Mouse (Mus musculus) stomach, embryonic 14.5 days (tissue): Measurements from ENCODE around the gene Fam160a1. TPM values are rescaled to one million over a fixed set of nuclear protein-coding genes. Genes with fewer than 3 reads are reported as not detected.

Experiments used
- ATAC-seq: fragments of 200-750 bp; cut with Nextera tagmentation; 2 replicates; pipeline ENCODE4 v1.8.0; 2017; ENCODE audit warnings: low read depth, moderate TSS enrichment; ENCODE audit not compliant: insufficient number of reproducible peaks, insufficient read depth, low FRiP score
- H3K27ac ChIP-seq: fragments of 300-500 bp; sonication (generic); 2 replicates; pipeline ENCODE4 v1.5.1; 2014; ENCODE audit warnings: mild to moderate bottlenecking, low read length, moderate library complexity, mixed read lengths
- H3K27me3 ChIP-seq: fragments of 300-500 bp; sonication (generic); 2 replicates; pipeline ENCODE4 v1.6.1; 2014; ENCODE audit warnings: low read length, control low read depth, mixed read lengths; ENCODE audit not compliant: control insufficient read depth, insufficient read depth
- H3K36me3 ChIP-seq: fragments of 300-500 bp; sonication (generic); 2 replicates; pipeline ENCODE4 v1.6.1; 2014; ENCODE audit warnings: mild to moderate bottlenecking, control low read depth, low read length, moderate library complexity, mixed read lengths; ENCODE audit not compliant: control insufficient read depth, insufficient read depth
- H3K4me1 ChIP-seq: fragments of 300-500 bp; sonication (generic); 2 replicates; pipeline ENCODE4 v1.6.1; 2014; ENCODE audit warnings: low read length, control low read depth, mixed read lengths; ENCODE audit not compliant: control insufficient read depth, insufficient read depth
- H3K4me2 ChIP-seq: fragments of 300-500 bp; sonication (generic); replicated peaks from 2 replicates; pipeline ENCODE4 v1.6.1; 2014; ENCODE audit warnings: low read depth, low read length, control low read depth
- H3K4me3 ChIP-seq: fragments of 300-500 bp; sonication (generic); 2 replicates; pipeline ENCODE4 v1.5.1; 2014; ENCODE audit warnings: low read depth, low read length, control low read depth
- H3K9ac ChIP-seq: fragments of 300-500 bp; sonication (generic); replicated peaks from 2 replicates; pipeline ENCODE4 v1.6.1; 2014; ENCODE audit warnings: low read depth, mild to moderate bottlenecking, control low read depth, low read length, moderate library complexity, mixed read lengths
- H3K9me3 ChIP-seq: fragments of 300-500 bp; sonication (generic); 2 replicates; pipeline ENCODE4 v1.6.1; 2016; ENCODE audit warnings: low read depth, low read length, control low read depth; ENCODE audit not compliant: control insufficient read depth
- WGBS: fragments of 180-500 bp; shearing (Covaris S2); extraction: QIAGEN DNeasy Blood & Tissue Kit; methylation state at CpG from one replicate; pipeline ENCODE4 v1.1.7; 2014; 5-methylcytosine and 5-hydroxymethylcytosine counted together
- polyA plus RNA-seq: library from polyadenylated mRNA; unstranded; fragments of >200 nt; fragmentation: Nextera tagmentation; extraction: Ambion mirVana; gene quantifications from 2 replicates; pipeline ENCODE4 v1.2.1, GENCODE M21; 2014

Fam160a1 gene
- polyA plus RNA-seq, 1 experiment from 2014 or later, result 3.8 TPM

- Histone ChIP-seq H3K4me3 (no peak overlapping the region), H3K4me2 (no peak overlapping the region), H3K27me3 (no peaks in the 10 kb centered on the region), H3K9ac (no peak overlapping the region), H3K36me3 (no peaks in the 10 kb centered on the region), H3K4me1 (no peaks in the 10 kb centered on the region), H3K27ac (no peak overlapping the region), H3K9me3 (no peaks in the 10 kb centered on the region)
- no peak for ATAC-seq
- 68% methylated on average over 3 of the region's 3 CpGs for WGBS
Observed at GRCm38 (mm10) chr3:85677952-85678351, 139.1 kb downstream of the Fam160a1 start.

DNA sequence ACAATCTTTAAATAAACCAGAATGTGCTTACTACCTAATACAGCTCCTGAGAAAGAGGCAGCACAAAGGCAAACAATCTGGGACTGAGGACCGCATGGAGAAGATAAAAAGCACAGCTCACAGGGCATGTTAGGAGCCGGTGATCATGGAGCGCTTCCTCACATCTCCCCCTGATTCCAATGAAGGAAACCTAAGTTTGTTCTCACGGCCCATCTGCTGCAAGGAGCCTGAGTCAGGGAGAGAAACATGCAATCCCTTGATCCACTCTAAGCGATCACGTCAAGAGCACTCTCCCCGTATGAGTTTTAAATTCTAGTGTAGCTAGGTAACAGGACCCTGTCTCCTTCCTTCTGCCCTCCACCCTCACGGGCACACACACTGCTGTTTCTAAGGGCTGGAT, 140.0 kb downstream of the Fam160a1 start:
- Histone ChIP-seq H3K9me3 (no peaks in the 10 kb centered on the region), H3K4me3 (no peak overlapping the region), H3K4me2 (no peak overlapping the region), H3K4me1 (no peaks in the 10 kb centered on the region), H3K27ac (no peak overlapping the region), H3K27me3 (no peaks in the 10 kb centered on the region), H3K36me3 (no peaks in the 10 kb centered on the region), H3K9ac (no peak overlapping the region)
- WGBS, result 65% methylated on average over 8 of the region's 8 CpGs
- ATAC-seq, result no peak

GRCm38 (mm10) chr3:85669844-85670243, 147.2 kb downstream of the Fam160a1 start:
- H3K27me3 ChIP-seq, result no peaks in the 10 kb centered on the region
- no peaks in the 10 kb centered on the region for H3K4me1 ChIP-seq
- H3K27ac ChIP-seq, result no peak overlapping the region
- H3K9me3 ChIP-seq, result no peaks in the 10 kb centered on the region
- no peak overlapping the region for H3K9ac ChIP-seq
- no peak overlapping the region for H3K4me2 ChIP-seq
- no peak for ATAC-seq
- no peaks in the 10 kb centered on the region for H3K36me3 ChIP-seq
- 78% methylated on average over 6 of the region's 6 CpGs for WGBS
- no peak overlapping the region for H3K4me3 ChIP-seq

DNA sequence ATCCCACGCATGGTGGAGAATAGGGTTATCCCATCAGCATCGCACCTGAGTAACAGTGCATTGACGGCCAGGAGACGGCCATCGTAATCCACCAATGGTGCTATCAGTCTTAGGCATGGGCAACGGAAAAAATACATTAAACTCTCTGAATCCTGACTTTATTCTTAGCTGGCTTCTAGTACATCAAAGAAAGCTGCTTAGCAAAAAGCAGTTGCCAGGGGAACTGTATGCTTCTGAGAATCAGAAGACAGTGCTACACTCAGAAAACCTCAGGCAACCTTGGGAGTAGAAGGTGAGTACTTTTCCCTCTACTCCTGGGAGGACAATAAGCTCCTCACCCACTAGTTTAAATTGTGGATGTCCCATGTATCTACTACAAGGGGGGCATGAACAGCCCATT, 149.4 kb downstream of the Fam160a1 start:
- Histone ChIP-seq H3K36me3 (no peaks in the 10 kb centered on the region), H3K9ac (no peak overlapping the region), H3K9me3 (no peaks in the 10 kb centered on the region), H3K4me2 (no peak overlapping the region), H3K4me3 (no peak overlapping the region), H3K27me3 (no peaks in the 10 kb centered on the region), H3K4me1 (no peaks in the 10 kb centered on the region), H3K27ac (no peak overlapping the region)
- 92% methylated on average over 6 of the region's 6 CpGs for WGBS
- no peak for ATAC-seq

DNA sequence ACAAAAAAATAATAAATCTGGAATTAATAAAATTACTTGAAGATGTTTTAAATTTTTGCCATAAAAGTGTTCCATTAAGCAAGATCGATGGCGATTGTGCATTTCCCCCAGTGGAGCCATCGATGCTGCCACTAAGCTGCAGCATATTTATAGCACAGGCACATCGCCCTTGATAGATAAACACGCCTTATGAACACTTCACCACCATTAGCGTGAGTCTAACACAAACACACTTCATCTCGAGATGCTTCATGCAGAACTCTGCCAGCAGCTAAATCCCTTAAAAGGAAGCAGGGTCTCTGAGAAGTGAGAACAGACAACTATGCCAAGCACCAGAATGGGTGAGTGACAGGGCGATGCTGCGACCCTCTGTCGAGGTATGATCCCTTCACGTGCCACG, 150.4 kb downstream of the Fam160a1 start:
- 62% methylated on average over 12 of the region's 12 CpGs for WGBS
- H3K27ac ChIP-seq, result no peak overlapping the region

DNA sequence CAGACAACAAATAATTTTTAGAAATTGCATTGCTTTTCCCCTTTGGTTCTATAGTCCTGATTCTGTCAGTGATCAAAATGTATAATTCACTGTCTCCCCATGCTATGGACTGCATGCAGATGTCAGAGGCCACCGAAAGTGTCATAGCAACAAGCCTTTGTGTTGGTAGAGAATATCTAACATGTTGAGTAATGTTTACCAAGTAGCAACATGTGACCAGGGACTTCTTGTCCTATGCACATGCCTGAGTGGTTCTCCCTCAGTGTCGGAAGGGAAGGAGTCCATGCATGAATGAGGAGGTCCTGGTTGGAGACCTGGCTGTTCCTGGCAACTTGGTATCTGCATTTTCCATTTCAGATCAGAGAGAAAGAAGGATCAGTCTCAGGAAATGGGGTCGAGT, 150.9 kb downstream of the Fam160a1 start:
- 62% methylated on average over 3 of the region's 3 CpGs for WGBS
- ATAC-seq, result no peak
- Histone ChIP-seq H3K4me1 (no peaks in the 10 kb centered on the region), H3K4me3 (no peak overlapping the region), H3K27me3 (no peaks in the 10 kb centered on the region), H3K9ac (no peak overlapping the region), H3K36me3 (no peaks in the 10 kb centered on the region), H3K4me2 (no peak overlapping the region), H3K9me3 (no peaks in the 10 kb centered on the region), H3K27ac (no peak overlapping the region)

More for the DNA sequence above, 150.4 kb downstream of the Fam160a1 start:
- H3K4me2 ChIP-seq, result no peak overlapping the region
- H3K9ac ChIP-seq, result no peak overlapping the region
- no peaks in the 10 kb centered on the region for H3K36me3 ChIP-seq
- no peaks in the 10 kb centered on the region for H3K4me1 ChIP-seq
- ATAC-seq, result no peak
- H3K9me3 ChIP-seq, result no peaks in the 10 kb centered on the region
- H3K27me3 ChIP-seq, result no peaks in the 10 kb centered on the region
- H3K4me3 ChIP-seq, result no peak overlapping the region

- H3K4me1 ChIP-seq, result no peaks in the 10 kb centered on the region
- no peaks in the 10 kb centered on the region for H3K36me3 ChIP-seq
- no peak overlapping the region for H3K9ac ChIP-seq
- H3K4me3 ChIP-seq, result no peak overlapping the region
- no peak overlapping the region for H3K4me2 ChIP-seq
- no peak for ATAC-seq
- no peaks in the 10 kb centered on the region for H3K9me3 ChIP-seq
- H3K27ac ChIP-seq, result no peak overlapping the region
- no peaks in the 10 kb centered on the region for H3K27me3 ChIP-seq
- WGBS, result 79% methylated on average over 10 of the region's 10 CpGs
Observed at GRCm38 (mm10) chr3:85664591-85665171, 152.4 kb downstream of the Fam160a1 start.

DNA sequence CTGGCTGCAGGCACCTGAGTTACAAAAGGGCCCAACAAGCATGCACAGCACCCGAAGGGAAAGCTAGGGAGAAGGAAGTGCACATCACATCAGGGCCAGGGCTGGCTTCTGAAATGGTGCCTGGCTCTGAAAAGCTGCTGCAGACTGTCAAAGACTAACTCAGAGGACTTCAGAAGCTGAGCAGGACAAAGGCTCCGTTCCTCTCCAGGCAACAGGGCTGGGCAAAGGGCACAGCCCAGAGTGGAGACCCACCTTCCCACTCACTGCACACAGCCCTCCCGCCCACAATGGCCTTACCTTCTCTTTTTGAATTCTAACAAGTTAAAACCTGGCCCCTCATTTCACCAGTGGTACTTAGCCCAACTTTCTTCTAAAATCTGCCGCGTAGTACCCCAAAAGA, 153.3 kb downstream of the Fam160a1 start:
- no peak overlapping the region for H3K4me2 ChIP-seq
- H3K4me1 ChIP-seq, result no peaks in the 10 kb centered on the region
- no peaks in the 10 kb centered on the region for H3K9me3 ChIP-seq
- no peak overlapping the region for H3K4me3 ChIP-seq
- WGBS, result 80% methylated on average over 5 of the region's 5 CpGs
- H3K36me3 ChIP-seq, result no peaks in the 10 kb centered on the region
- no peaks in the 10 kb centered on the region for H3K27me3 ChIP-seq
- no peak for ATAC-seq
- H3K27ac ChIP-seq, result no peak overlapping the region
- H3K9ac ChIP-seq, result no peak overlapping the region
